Mouse (Mus musculus): ENCODE measurements around the gene Gm128. TPM values are rescaled to one million over a fixed set of nuclear protein-coding genes. Genes with fewer than 3 reads are reported as not detected.
"Not testable (repeated sequence)": the region's sequence is repeated elsewhere in the genome, so short reads cannot be mapped to it uniquely, and the experiment has no call there.

The Gm128 gene
- polyA plus RNA-seq, 1 experiment from 2014 or later: not detected

GRCm38 (mm10) chr3:95213609-95213975 is 27.8 kb downstream of the Gm128 start:
- Histone ChIP-seq H3K9me3 (replicated peaks; ENCODE audit: control insufficient read depth, low read length) (no peaks in the 10 kb centered on the region), H3K4me1 (ENCODE audit: control insufficient read depth, insufficient read depth, low read length) (no peaks in the 10 kb centered on the region), H3K36me3 (replicated peaks; ENCODE audit: control insufficient read depth, insufficient read depth, low read depth, low read length) (no peaks in the 10 kb centered on the region), H3K4me3 (ENCODE audit: low read depth, low read length) (no peak overlapping the region), H3K9ac (replicated peaks; ENCODE audit: low read length) (no peak overlapping the region), H3K27me3 (ENCODE audit: control insufficient read depth, insufficient read depth, low read length) (no peaks in the 10 kb centered on the region), H3K27ac (replicated peaks; ENCODE audit: low read depth, low read length) (no peak overlapping the region), H3K4me2 (ENCODE audit: low read depth, low read length) (no peak overlapping the region)
- ATAC-seq (replicated peaks; ENCODE audit: insufficient number of reproducible peaks, low FRiP score, low TSS enrichment, low read depth) (no peak), DNase-seq (ENCODE audit: low spot score) (no peak)
- WGBS: 100% methylated on average over 1 of the region's 1 CpGs

- H3K4me1 ChIP-seq (ENCODE audit: control insufficient read depth, insufficient read depth, low read length); H3K4me3 ChIP-seq (ENCODE audit: low read depth, low read length); H3K27ac ChIP-seq (replicated peaks; ENCODE audit: low read depth, low read length); H3K27me3 ChIP-seq (ENCODE audit: control insufficient read depth, insufficient read depth, low read length); H3K9ac ChIP-seq (replicated peaks; ENCODE audit: low read length); H3K36me3 ChIP-seq (replicated peaks; ENCODE audit: control insufficient read depth, insufficient read depth, low read depth, low read length); DNase-seq (ENCODE audit: low spot score); H3K9me3 ChIP-seq (replicated peaks; ENCODE audit: control insufficient read depth, low read length); H3K4me2 ChIP-seq (ENCODE audit: low read depth, low read length); ATAC-seq (replicated peaks; ENCODE audit: insufficient number of reproducible peaks, low FRiP score, low TSS enrichment, low read depth): not testable (repeated sequence)
- 95% methylated on average over 7 of the region's 10 CpGs for WGBS
Observed at GRCm38 (mm10) chr3:95212889-95213608, 28.3 kb downstream of the Gm128 start.

GRCm38 (mm10) chr3:95210585-95210984 is 30.8 kb downstream of the Gm128 start:
- no peak for ATAC-seq (replicated peaks; ENCODE audit: insufficient number of reproducible peaks, low FRiP score, low TSS enrichment, low read depth)

GRCm38 (mm10) chr3:95208286-95208685 is 33.1 kb downstream of the Gm128 start:
- H3K36me3 ChIP-seq (replicated peaks; ENCODE audit: control insufficient read depth, insufficient read depth, low read depth, low read length): peaks cover 4% of the 10 kb centered on the region
- H3K4me3 ChIP-seq (ENCODE audit: low read depth, low read length): no peak overlapping the region
- no peaks in the 10 kb centered on the region for H3K9me3 ChIP-seq (replicated peaks; ENCODE audit: control insufficient read depth, low read length)
- ATAC-seq (replicated peaks; ENCODE audit: insufficient number of reproducible peaks, low FRiP score, low TSS enrichment, low read depth) (no peak), DNase-seq (ENCODE audit: low spot score) (no peak)
- 92% methylated on average over 4 of the region's 4 CpGs for WGBS
- no peaks in the 10 kb centered on the region for H3K4me1 ChIP-seq (ENCODE audit: control insufficient read depth, insufficient read depth, low read length)
- H3K27ac ChIP-seq (replicated peaks; ENCODE audit: low read depth, low read length): no peak overlapping the region
- H3K9ac ChIP-seq (replicated peaks; ENCODE audit: low read length): no peak overlapping the region
- no peaks in the 10 kb centered on the region for H3K27me3 ChIP-seq (ENCODE audit: control insufficient read depth, insufficient read depth, low read length)
- H3K4me2 ChIP-seq (ENCODE audit: low read depth, low read length): no peak overlapping the region

More at GRCm38 (mm10) chr3:95210585-95210984, 30.8 kb downstream of the Gm128 start:
- no peaks in the 10 kb centered on the region for H3K4me1 ChIP-seq (ENCODE audit: control insufficient read depth, insufficient read depth, low read length)
- H3K36me3 ChIP-seq (replicated peaks; ENCODE audit: control insufficient read depth, insufficient read depth, low read depth, low read length): no peaks in the 10 kb centered on the region
- no peak overlapping the region for H3K27ac ChIP-seq (replicated peaks; ENCODE audit: low read depth, low read length)
- WGBS: 90% methylated on average over 2 of the region's 2 CpGs
- H3K4me2 ChIP-seq (ENCODE audit: low read depth, low read length): no peak overlapping the region
- H3K9me3 ChIP-seq (replicated peaks; ENCODE audit: control insufficient read depth, low read length): no peaks in the 10 kb centered on the region
- H3K27me3 ChIP-seq (ENCODE audit: control insufficient read depth, insufficient read depth, low read length): no peaks in the 10 kb centered on the region
- DNase-seq (ENCODE audit: low spot score): no peak
- no peak overlapping the region for H3K4me3 ChIP-seq (ENCODE audit: low read depth, low read length)
- H3K9ac ChIP-seq (replicated peaks; ENCODE audit: low read length): no peak overlapping the region

- H3K27me3 ChIP-seq (ENCODE audit: control insufficient read depth, insufficient read depth, low read length): no peaks in the 10 kb centered on the region
- H3K4me3 ChIP-seq (ENCODE audit: low read depth, low read length): no peak overlapping the region
- H3K4me2 ChIP-seq (ENCODE audit: low read depth, low read length): no peak overlapping the region
- no peak overlapping the region for H3K9ac ChIP-seq (replicated peaks; ENCODE audit: low read length)
- ATAC-seq (replicated peaks; ENCODE audit: insufficient number of reproducible peaks, low FRiP score, low TSS enrichment, low read depth) (no peak), DNase-seq (ENCODE audit: low spot score) (no peak)
- 90% methylated on average over 6 of the region's 6 CpGs for WGBS
- H3K27ac ChIP-seq (replicated peaks; ENCODE audit: low read depth, low read length): no peak overlapping the region
- H3K9me3 ChIP-seq (replicated peaks; ENCODE audit: control insufficient read depth, low read length): no peaks in the 10 kb centered on the region
- no peaks in the 10 kb centered on the region for H3K4me1 ChIP-seq (ENCODE audit: control insufficient read depth, insufficient read depth, low read length)
- peaks cover 14% of the 10 kb centered on the region for H3K36me3 ChIP-seq (replicated peaks; ENCODE audit: control insufficient read depth, insufficient read depth, low read depth, low read length)
Observed at GRCm38 (mm10) chr3:95203880-95204279, 37.5 kb downstream of the Gm128 start.

GRCm38 (mm10) chr3:95200562-95200961 is 40.8 kb downstream of the Gm128 start:
- WGBS: 75% methylated on average over 2 of the region's 2 CpGs
- peaks cover 14% of the 10 kb centered on the region for H3K36me3 ChIP-seq (replicated peaks; ENCODE audit: control insufficient read depth, insufficient read depth, low read depth, low read length)
- ATAC-seq (replicated peaks; ENCODE audit: insufficient number of reproducible peaks, low FRiP score, low TSS enrichment, low read depth): no peak

GRCm38 (mm10) chr3:95200132-95200531 is 41.3 kb downstream of the Gm128 start:
- no peak overlapping the region for H3K4me2 ChIP-seq (ENCODE audit: low read depth, low read length)
- H3K27me3 ChIP-seq (ENCODE audit: control insufficient read depth, insufficient read depth, low read length): no peaks in the 10 kb centered on the region
- H3K9ac ChIP-seq (replicated peaks; ENCODE audit: low read length): no peak overlapping the region
- no peak overlapping the region for H3K27ac ChIP-seq (replicated peaks; ENCODE audit: low read depth, low read length)
- no peaks in the 10 kb centered on the region for H3K4me1 ChIP-seq (ENCODE audit: control insufficient read depth, insufficient read depth, low read length)
- no peak overlapping the region for H3K4me3 ChIP-seq (ENCODE audit: low read depth, low read length)
- DNase-seq (ENCODE audit: low spot score): no peak
- no peak for ATAC-seq (replicated peaks; ENCODE audit: insufficient number of reproducible peaks, low FRiP score, low TSS enrichment, low read depth)
- WGBS: 81% methylated on average over 7 of the region's 7 CpGs
- peaks cover 14% of the 10 kb centered on the region for H3K36me3 ChIP-seq (replicated peaks; ENCODE audit: control insufficient read depth, insufficient read depth, low read depth, low read length)
- H3K9me3 ChIP-seq (replicated peaks; ENCODE audit: control insufficient read depth, low read length): no peaks in the 10 kb centered on the region

More at GRCm38 (mm10) chr3:95200562-95200961, 40.8 kb downstream of the Gm128 start:
- H3K9ac ChIP-seq (replicated peaks; ENCODE audit: low read length): no peak overlapping the region
- no peak for DNase-seq (ENCODE audit: low spot score)
- no peak overlapping the region for H3K4me2 ChIP-seq (ENCODE audit: low read depth, low read length)
- H3K4me3 ChIP-seq (ENCODE audit: low read depth, low read length): no peak overlapping the region
- no peak overlapping the region for H3K27ac ChIP-seq (replicated peaks; ENCODE audit: low read depth, low read length)
- H3K4me1 ChIP-seq (ENCODE audit: control insufficient read depth, insufficient read depth, low read length): no peaks in the 10 kb centered on the region
- no peaks in the 10 kb centered on the region for H3K27me3 ChIP-seq (ENCODE audit: control insufficient read depth, insufficient read depth, low read length)
- no peaks in the 10 kb centered on the region for H3K9me3 ChIP-seq (replicated peaks; ENCODE audit: control insufficient read depth, low read length)

GRCm38 (mm10) chr3:95199101-95199500 is 42.3 kb downstream of the Gm128 start:
- DNase-seq (ENCODE audit: low spot score) (no peak), ATAC-seq (replicated peaks; ENCODE audit: insufficient number of reproducible peaks, low FRiP score, low TSS enrichment, low read depth) (no peak)
- H3K27me3 ChIP-seq (ENCODE audit: control insufficient read depth, insufficient read depth, low read length): no peaks in the 10 kb centered on the region
- H3K27ac ChIP-seq (replicated peaks; ENCODE audit: low read depth, low read length): no peak overlapping the region
- no peaks in the 10 kb centered on the region for H3K9me3 ChIP-seq (replicated peaks; ENCODE audit: control insufficient read depth, low read length)
- no peak overlapping the region for H3K4me3 ChIP-seq (ENCODE audit: low read depth, low read length)
- peaks cover 19% of the 10 kb centered on the region for H3K36me3 ChIP-seq (replicated peaks; ENCODE audit: control insufficient read depth, insufficient read depth, low read depth, low read length)
- no peak overlapping the region for H3K9ac ChIP-seq (replicated peaks; ENCODE audit: low read length)
- H3K4me1 ChIP-seq (ENCODE audit: control insufficient read depth, insufficient read depth, low read length): no peaks in the 10 kb centered on the region
- 85% methylated on average over 1 of the region's 1 CpGs for WGBS
- H3K4me2 ChIP-seq (ENCODE audit: low read depth, low read length): no peak overlapping the region

Measured in embryonic facial prominence, embryonic 11.5 days (tissue).